Comparison of ENCODE assay signal across 22 mouse cellular contexts in genomic region chr7:145310526-145310925, GRCm38 (mm10). TPM values are rescaled to one million over a fixed set of nuclear protein-coding genes. Genes with fewer than 3 reads are reported as not detected.
"Had no signal": no experiment of that assay in that cellular context is flagged by ENCODE, and none has a peak within 500 bp of the region (broad histone marks: within the 10 kb centered on the region; RNA-seq: fewer than 3 reads in every experiment).

No protein-coding gene starts in this region.

- H3K27ac ChIP-seq: lung, embryonic 15.5 days; macrophage; midbrain, embryonic 13.5 days; midbrain, embryonic 15.5 days; neural tube, embryonic 12.5 days; stomach, embryonic 15.5 days; stomach, postnatal 0 days had no signal

- H3K9ac ChIP-seq: lung, embryonic 15.5 days; midbrain, embryonic 13.5 days; midbrain, embryonic 15.5 days; neural tube, embryonic 12.5 days; stomach, embryonic 15.5 days had no signal

- H3K9me3 ChIP-seq: lung, embryonic 15.5 days; megakaryocyte, embryonic 14.5 days; midbrain, embryonic 13.5 days; midbrain, embryonic 15.5 days; neural tube, embryonic 12.5 days; stomach, embryonic 15.5 days had no signal

- ATAC-seq: midbrain, embryonic 13.5 days; midbrain, embryonic 15.5 days had no signal

- H3K4me3 ChIP-seq: lung, embryonic 15.5 days; megakaryocyte, embryonic 14.5 days; midbrain, embryonic 13.5 days; midbrain, embryonic 15.5 days; neural tube, embryonic 12.5 days; stomach, embryonic 15.5 days had no signal

- H3K27me3 ChIP-seq: lung, embryonic 15.5 days; midbrain, embryonic 13.5 days; midbrain, embryonic 15.5 days; neural tube, embryonic 12.5 days; stomach, embryonic 15.5 days had no signal

- H3K4me2 ChIP-seq: lung, embryonic 15.5 days; midbrain, embryonic 11.5 days; midbrain, embryonic 13.5 days; midbrain, embryonic 15.5 days; neural tube, embryonic 12.5 days; stomach, embryonic 15.5 days had no signal

- H3K4me1 ChIP-seq: lung, embryonic 15.5 days; megakaryocyte, embryonic 14.5 days; midbrain, embryonic 13.5 days; midbrain, embryonic 15.5 days; neural tube, embryonic 12.5 days; stomach, embryonic 15.5 days had no signal

- DNase-seq: lung, adult 2 months; lung, postnatal 14 days; lung, postnatal 36 days; right cerebral cortex, postnatal 14 days; thymus, adult 2 months; thymus, postnatal 25 days; thymus, postnatal 4 days had no signal

- H3K36me3 ChIP-seq: lung, embryonic 15.5 days; midbrain, embryonic 13.5 days; midbrain, embryonic 15.5 days; neural tube, embryonic 12.5 days; stomach, embryonic 15.5 days had no signal

RNA-seq across cellular contexts. Expression of gene Mrgprd, which starts 4.1 kb away (rescaled TPM):
- polyA plus RNA-seq: lung, adult 2 months; lung, embryonic 15.5 days; lung, postnatal 0 days; macrophage; midbrain, embryonic 11.5 days; midbrain, embryonic 13.5 days; midbrain, embryonic 15.5 days; midbrain, postnatal 0 days; neural tube, embryonic 14.5 days; spleen, adult 2 months; stomach, embryonic 15.5 days; stomach, postnatal 0 days; testis, adult 2 months; thymus, adult 2 months; urinary bladder, adult 2 months had no signal

RNA-seq across cellular contexts. Expression of gene Mrgprf, which starts 9.9 kb away (rescaled TPM):
- polyA plus RNA-seq: macrophage had no signal
